Mouse (Mus musculus): ENCODE data around the gene Eapp. TPM values are rescaled to one million over a fixed set of nuclear protein-coding genes. Genes with fewer than 3 reads are reported as not detected.
"Not testable (repeated sequence)": the region's sequence is repeated elsewhere in the genome, so short reads cannot be mapped to it uniquely, and the experiment has no call there.

The Eapp gene
- polyA plus RNA-seq (2014; fragmentation: Nextera tagmentation; extraction: Ambion mirVana) = 59.9 and 80.3 TPM in 2 replicates

- H3K4me3 ChIP-seq (ENCODE audit: low read length) = peak within 1 kb of the TSS; percentile 85
- peak within 1 kb of the TSS; percentile 76 for H3K9ac ChIP-seq (ENCODE audit: low read depth, low read length)
- H3K4me1 ChIP-seq (ENCODE audit: control insufficient read depth, insufficient read depth, low read length) = no peaks in the 10 kb centered on the region
- H3K27ac ChIP-seq (ENCODE audit: low read depth, low read length) = peak within 1 kb of the TSS; percentile 89
- H3K36me3 ChIP-seq (ENCODE audit: control insufficient read depth, insufficient read depth, low read length) = peaks cover 4% of the 10 kb centered on the region; the same call in 1 of the 2 replicates
- peak; percentile 91 for ATAC-seq (ENCODE audit: low FRiP score, low TSS enrichment)
- no peaks in the 10 kb centered on the region for H3K9me3 ChIP-seq (ENCODE audit: control insufficient read depth, low read length)
- H3K4me2 ChIP-seq (replicated peaks; ENCODE audit: low read depth, low read length) = peak within 1 kb of the TSS; percentile 64
- 1% methylated on average over 57 of the region's 57 CpGs for WGBS
- no peaks in the 10 kb centered on the region for H3K27me3 ChIP-seq (ENCODE audit: control insufficient read depth, insufficient read depth, low read length)
Observed at GRCm38 (mm10) chr12:54695511-54696241, at the start of gene Eapp. Eapp (minus strand) TSS chr12:54695897.

GRCm38 (mm10) chr12:54738661-54739243 is 43.1 kb upstream of the Eapp start:
- not testable (repeated sequence) for H3K27ac ChIP-seq (ENCODE audit: low read depth, low read length); H3K4me2 ChIP-seq (replicated peaks; ENCODE audit: low read depth, low read length); H3K36me3 ChIP-seq (ENCODE audit: control insufficient read depth, insufficient read depth, low read length); H3K4me1 ChIP-seq (ENCODE audit: control insufficient read depth, insufficient read depth, low read length); H3K9ac ChIP-seq (ENCODE audit: low read depth, low read length); H3K9me3 ChIP-seq (ENCODE audit: control insufficient read depth, low read length); H3K4me3 ChIP-seq (ENCODE audit: low read length); H3K27me3 ChIP-seq (ENCODE audit: control insufficient read depth, insufficient read depth, low read length)
- WGBS = 0% methylated on average over 8 of the region's 33 CpGs
- ATAC-seq (ENCODE audit: low FRiP score, low TSS enrichment) = peak; percentile 50

- not testable (repeated sequence) for H3K27me3 ChIP-seq (ENCODE audit: control insufficient read depth, insufficient read depth, low read length); H3K9ac ChIP-seq (ENCODE audit: low read depth, low read length); H3K27ac ChIP-seq (ENCODE audit: low read depth, low read length); H3K9me3 ChIP-seq (ENCODE audit: control insufficient read depth, low read length); H3K4me2 ChIP-seq (replicated peaks; ENCODE audit: low read depth, low read length); H3K4me3 ChIP-seq (ENCODE audit: low read length); H3K36me3 ChIP-seq (ENCODE audit: control insufficient read depth, insufficient read depth, low read length); H3K4me1 ChIP-seq (ENCODE audit: control insufficient read depth, insufficient read depth, low read length)
- no CpG with 5 or more reads among the region's 21 CpGs for WGBS
- ATAC-seq (ENCODE audit: low FRiP score, low TSS enrichment) = peak; percentile 86
Observed at GRCm38 (mm10) chr12:54737891-54738660, 42.4 kb upstream of the Eapp start.

GRCm38 (mm10) chr12:54734307-54735131 is 38.8 kb upstream of the Eapp start:
- H3K9ac ChIP-seq (ENCODE audit: low read depth, low read length); H3K4me2 ChIP-seq (replicated peaks; ENCODE audit: low read depth, low read length); H3K36me3 ChIP-seq (ENCODE audit: control insufficient read depth, insufficient read depth, low read length); H3K4me3 ChIP-seq (ENCODE audit: low read length); H3K9me3 ChIP-seq (ENCODE audit: control insufficient read depth, low read length); H3K27me3 ChIP-seq (ENCODE audit: control insufficient read depth, insufficient read depth, low read length); H3K27ac ChIP-seq (ENCODE audit: low read depth, low read length); H3K4me1 ChIP-seq (ENCODE audit: control insufficient read depth, insufficient read depth, low read length): not testable (repeated sequence)
- peak; percentile 64 for ATAC-seq (ENCODE audit: low FRiP score, low TSS enrichment)
- 0% methylated on average over 5 of the region's 49 CpGs for WGBS

- H3K9ac ChIP-seq (ENCODE audit: low read depth, low read length); H3K27me3 ChIP-seq (ENCODE audit: control insufficient read depth, insufficient read depth, low read length); H3K27ac ChIP-seq (ENCODE audit: low read depth, low read length); H3K36me3 ChIP-seq (ENCODE audit: control insufficient read depth, insufficient read depth, low read length); H3K4me2 ChIP-seq (replicated peaks; ENCODE audit: low read depth, low read length); H3K9me3 ChIP-seq (ENCODE audit: control insufficient read depth, low read length); H3K4me1 ChIP-seq (ENCODE audit: control insufficient read depth, insufficient read depth, low read length); H3K4me3 ChIP-seq (ENCODE audit: low read length): not testable (repeated sequence)
- WGBS = no CpG with 5 or more reads among the region's 56 CpGs
- peak; percentile 94 for ATAC-seq (ENCODE audit: low FRiP score, low TSS enrichment)
Observed at GRCm38 (mm10) chr12:54729140-54730059, 33.7 kb upstream of the Eapp start.

GRCm38 (mm10) chr12:54718871-54719786 is 23.4 kb upstream of the Eapp start:
- H3K9ac ChIP-seq (ENCODE audit: low read depth, low read length); H3K27ac ChIP-seq (ENCODE audit: low read depth, low read length); H3K36me3 ChIP-seq (ENCODE audit: control insufficient read depth, insufficient read depth, low read length); H3K4me1 ChIP-seq (ENCODE audit: control insufficient read depth, insufficient read depth, low read length); H3K9me3 ChIP-seq (ENCODE audit: control insufficient read depth, low read length); H3K27me3 ChIP-seq (ENCODE audit: control insufficient read depth, insufficient read depth, low read length); H3K4me2 ChIP-seq (replicated peaks; ENCODE audit: low read depth, low read length); H3K4me3 ChIP-seq (ENCODE audit: low read length): not testable (repeated sequence)
- WGBS = no CpG with 5 or more reads among the region's 56 CpGs
- peak; percentile 94 for ATAC-seq (ENCODE audit: low FRiP score, low TSS enrichment)

GRCm38 (mm10) chr12:54717516-54717915 is 21.8 kb upstream of the Eapp start:
- not testable (repeated sequence) for H3K27me3 ChIP-seq (ENCODE audit: control insufficient read depth, insufficient read depth, low read length); H3K27ac ChIP-seq (ENCODE audit: low read depth, low read length); H3K4me3 ChIP-seq (ENCODE audit: low read length); H3K36me3 ChIP-seq (ENCODE audit: control insufficient read depth, insufficient read depth, low read length); H3K4me1 ChIP-seq (ENCODE audit: control insufficient read depth, insufficient read depth, low read length); H3K9me3 ChIP-seq (ENCODE audit: control insufficient read depth, low read length); H3K9ac ChIP-seq (ENCODE audit: low read depth, low read length); ATAC-seq (ENCODE audit: low FRiP score, low TSS enrichment); H3K4me2 ChIP-seq (replicated peaks; ENCODE audit: low read depth, low read length)
- 80% methylated on average over 4 of the region's 11 CpGs for WGBS
